Mouse (Mus musculus) fat pad, adult 2 months (tissue): Measurements from ENCODE around the gene Zfp94.

Experiments
- DNase-seq: peaks from one replicate; pipeline ENCODE4 v3.0.0-alpha.2; 2011; ENCODE audit warnings: low read depth, low spot score; ENCODE audit errors: extremely low read depth

Gene Zfp94

GRCm38 (mm10) chr7:24316567-24317092, at the start of gene Zfp94:
TSS of gene Zfp94 (minus strand) at chr7:24316666.
- DNase-seq = peak; percentile 50

- no peak for DNase-seq
Measured at GRCm38 (mm10) chr7:24365258-24366014, 49.0 kb upstream of the Zfp94 start.

- DNase-seq = no peak
Measured at GRCm38 (mm10) chr7:24364827-24365226, 48.4 kb upstream of the Zfp94 start.

DNA sequence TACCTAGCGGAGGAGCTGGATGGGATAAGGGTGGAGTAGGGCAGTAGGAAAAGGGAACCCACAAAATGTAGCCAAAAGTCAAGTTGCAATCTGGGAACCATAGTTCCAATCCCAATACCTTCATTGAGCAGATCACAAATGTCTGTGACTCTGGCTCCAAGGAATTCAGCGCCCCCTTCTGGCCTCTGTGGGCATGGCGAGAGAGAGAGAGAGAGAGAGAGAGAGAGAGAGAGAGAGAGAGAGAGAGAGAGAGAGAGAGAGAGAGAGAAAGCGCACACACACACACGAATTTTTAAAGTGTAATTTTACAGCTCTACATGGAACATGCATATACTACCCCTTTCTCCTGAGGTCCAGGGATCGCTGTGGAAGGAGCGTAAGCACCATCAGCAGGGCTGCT, 46.8 kb upstream of the Zfp94 start:
- no peak for DNase-seq

DNA sequence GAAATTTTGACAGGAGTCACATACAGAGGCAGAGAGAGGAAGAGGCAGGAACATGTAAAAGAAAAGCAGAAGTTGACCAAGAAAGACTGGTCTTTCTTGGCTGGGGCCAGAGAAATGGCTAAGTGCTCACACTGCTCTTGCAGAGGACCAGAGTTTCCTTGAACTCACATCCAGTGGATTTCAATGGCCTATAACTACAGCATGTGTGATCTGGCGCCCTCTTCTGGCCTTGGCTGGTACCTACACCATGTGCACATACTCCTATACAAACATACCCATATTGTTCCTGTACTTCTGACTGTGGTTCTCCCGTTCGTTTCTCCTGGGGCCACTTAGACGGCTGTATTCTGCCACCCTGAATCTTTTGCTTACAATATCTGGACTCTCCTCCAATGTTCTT, 44.5 kb upstream of the Zfp94 start:
- DNase-seq = no peak

- DNase-seq = no peak
Measured at GRCm38 (mm10) chr7:24359269-24359668, 42.8 kb upstream of the Zfp94 start.

DNA sequence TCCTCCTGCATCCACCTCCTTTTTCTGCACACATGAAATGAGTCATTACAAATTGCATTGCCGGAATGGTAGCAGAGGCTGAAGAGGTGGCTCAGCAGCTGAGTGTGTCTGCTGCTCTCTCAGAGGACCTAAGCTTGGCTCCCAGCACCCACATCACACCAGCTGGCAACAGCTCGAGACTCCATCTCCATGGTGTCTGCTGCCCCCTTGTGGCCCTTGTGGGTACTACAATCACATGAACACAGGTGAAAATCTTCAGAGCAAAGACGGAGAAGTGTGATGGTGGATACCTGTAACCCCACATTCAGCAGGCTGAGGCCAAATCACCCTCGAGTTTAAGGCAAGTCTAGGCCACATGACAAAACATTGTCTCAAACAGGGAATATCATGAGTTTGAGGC, 41.4 kb upstream of the Zfp94 start:
- no peak for DNase-seq

- no peak for DNase-seq
Measured at GRCm38 (mm10) chr7:24356081-24356480, 39.6 kb upstream of the Zfp94 start.

DNA sequence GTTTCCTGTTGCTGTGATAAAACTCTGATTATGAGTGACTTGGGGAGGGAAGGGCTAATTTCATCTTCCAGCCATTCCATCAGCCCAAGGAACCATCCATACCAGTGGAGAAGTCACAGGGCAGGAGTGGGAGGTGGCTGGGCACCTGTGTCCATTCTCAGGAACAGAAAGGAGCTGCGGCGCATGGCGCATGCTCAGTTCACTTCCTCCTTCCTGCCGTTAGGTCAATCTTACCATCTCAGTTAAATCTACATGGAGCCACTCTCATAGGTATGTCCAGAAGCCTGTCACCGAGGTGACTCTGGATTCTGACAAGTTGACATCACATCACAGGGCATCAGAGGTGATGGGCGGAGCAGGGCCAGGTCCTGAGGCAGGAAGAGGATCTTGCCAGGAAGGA, 39.2 kb upstream of the Zfp94 start:
- DNase-seq = no peak

DNA sequence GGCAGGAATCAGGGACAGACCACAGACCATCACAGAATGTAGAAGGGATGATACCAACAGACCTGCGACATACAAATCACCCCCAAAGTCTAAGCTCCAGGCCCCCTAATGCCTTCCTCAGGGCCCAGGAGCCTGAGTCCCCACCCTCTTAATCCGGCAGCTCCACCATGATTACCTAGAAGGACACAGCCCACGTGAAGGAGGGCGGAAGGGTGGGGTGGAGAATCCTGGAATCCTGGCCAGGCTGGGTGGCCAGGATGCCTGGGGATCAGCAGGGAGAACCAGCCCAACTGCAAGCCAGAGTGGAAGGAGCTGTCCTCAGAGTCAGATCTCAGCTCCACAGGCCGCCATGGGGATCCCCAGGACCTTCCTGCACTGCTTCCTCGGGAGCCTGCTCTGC, 32.4 kb upstream of the Zfp94 start, which contains the start of gene Lypd5:
Gene Lypd5, plus strand, starts transcription at position 301 of the 400 bp plus-strand sequence.
- no peak for DNase-seq

DNA sequence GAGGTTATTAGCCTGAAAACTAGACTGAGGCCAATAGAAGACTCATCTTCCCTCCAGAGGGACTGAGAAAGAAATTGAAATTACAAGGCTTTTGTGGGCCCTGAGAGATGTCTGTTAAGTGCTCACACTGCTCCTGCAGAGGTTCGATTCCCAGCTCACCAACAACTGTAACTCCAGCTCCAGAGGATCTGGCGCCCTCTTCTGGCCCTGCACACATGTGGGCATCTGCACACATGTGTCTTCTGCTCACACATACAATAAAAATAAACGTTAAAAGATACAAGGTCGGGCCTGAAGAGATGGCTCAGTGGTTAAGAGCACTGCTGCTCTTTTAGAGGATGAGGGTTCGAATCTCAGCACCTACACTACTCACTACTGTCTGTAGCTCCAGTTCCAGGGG, 30.0 kb upstream of the Zfp94 start:
- no peak for DNase-seq

GRCm38 (mm10) chr7:24343701-24344272, 27.3 kb upstream of the Zfp94 start:
- DNase-seq = no peak

DNA sequence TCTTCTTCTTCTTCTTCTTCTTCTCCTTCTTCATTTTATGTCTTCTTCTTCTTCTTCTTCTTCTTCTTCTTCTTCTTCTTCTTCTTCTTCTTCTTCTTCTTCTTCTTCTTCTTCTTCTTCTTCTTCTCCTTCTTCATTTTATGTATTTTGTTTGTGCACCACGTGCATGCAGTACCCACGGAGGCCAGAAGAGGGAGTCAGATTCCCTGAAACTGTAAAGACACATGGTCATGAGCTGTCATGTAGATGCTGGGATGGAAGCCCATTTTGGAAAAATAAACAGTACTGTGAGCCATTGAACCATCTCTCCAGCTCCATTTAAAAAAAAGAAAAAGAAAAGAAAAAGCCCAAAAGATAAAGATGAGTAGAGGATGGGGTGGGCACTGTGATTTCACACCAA, 21.8 kb upstream of the Zfp94 start:
- no peak for DNase-seq

GRCm38 (mm10) chr7:24335699-24336309, 19.3 kb upstream of the Zfp94 start:
- DNase-seq = peak; percentile 10

DNA sequence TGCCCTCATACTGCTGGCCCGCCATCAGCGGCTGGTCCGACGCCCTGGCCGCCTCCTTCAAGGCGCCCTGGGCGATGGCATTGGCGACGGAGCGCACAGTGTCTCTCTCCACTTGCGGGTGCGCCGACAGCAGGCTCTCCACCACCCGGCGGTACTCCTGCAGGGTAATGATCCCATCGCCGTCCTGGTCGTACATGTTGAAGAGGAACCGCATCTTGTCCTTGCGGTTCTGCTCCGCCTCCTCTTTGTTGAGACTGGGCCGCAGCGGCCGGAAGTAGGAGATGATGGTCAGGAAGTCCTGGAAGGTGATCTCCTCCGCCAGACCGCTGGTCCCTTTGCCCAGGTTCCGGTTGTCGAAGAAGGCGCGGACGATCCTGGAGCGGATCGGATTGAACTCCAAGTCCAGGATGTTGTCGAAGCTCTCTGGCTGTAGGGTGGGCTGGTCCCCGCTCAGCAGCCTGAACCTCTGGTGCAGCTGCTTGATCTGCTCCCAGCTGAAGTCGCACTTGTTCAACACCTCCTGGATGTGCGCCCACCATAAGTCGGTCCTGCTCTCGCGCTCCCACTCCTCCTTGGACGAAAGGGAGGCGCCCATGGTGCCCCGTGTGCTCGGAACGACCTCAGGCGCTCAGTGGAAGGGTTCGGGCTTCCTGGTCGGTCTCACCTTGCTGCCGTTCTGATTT, 17.0 kb upstream of the Zfp94 start, which contains the start of gene Tescl:
Gene Tescl, minus strand, starts transcription at position 633 of the 683 bp plus-strand sequence.
- DNase-seq = no peak

DNA sequence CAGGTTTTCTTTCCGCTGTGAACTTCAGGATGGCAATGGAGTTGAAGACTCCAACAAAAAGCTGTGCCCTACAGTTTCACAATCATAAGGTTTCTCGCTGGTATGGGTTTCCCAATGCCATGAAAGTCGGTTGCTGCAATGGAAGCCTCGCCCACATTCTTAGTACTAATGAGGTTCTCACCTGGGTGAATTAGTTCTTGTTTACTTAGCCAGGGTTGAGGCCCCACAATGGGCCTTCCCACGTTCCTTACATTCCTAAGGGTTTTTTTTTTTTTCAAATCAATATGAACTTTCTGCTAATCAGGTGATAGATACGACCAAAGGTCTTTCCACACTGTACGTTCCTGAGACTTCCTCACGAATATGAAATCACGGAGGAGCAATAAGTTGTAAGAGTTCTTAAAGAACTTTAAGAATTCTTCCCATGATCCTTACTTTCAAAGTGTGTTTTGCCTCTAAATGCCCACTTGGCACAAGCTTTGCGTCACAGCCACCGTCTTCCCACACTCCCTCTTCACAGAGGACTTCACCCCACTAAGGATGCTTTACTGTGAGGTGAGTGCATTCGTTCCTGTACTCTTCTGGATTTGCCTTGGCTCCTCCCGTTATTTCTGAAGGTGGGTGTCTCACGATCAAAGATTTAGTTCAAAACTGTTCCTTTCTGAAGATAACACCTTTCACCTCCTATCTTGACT, 11.0 kb upstream of the Zfp94 start:
- DNase-seq = peak; percentile 40

- no peak for DNase-seq
Measured at GRCm38 (mm10) chr7:24326273-24327135, 10.0 kb upstream of the Zfp94 start.

DNA sequence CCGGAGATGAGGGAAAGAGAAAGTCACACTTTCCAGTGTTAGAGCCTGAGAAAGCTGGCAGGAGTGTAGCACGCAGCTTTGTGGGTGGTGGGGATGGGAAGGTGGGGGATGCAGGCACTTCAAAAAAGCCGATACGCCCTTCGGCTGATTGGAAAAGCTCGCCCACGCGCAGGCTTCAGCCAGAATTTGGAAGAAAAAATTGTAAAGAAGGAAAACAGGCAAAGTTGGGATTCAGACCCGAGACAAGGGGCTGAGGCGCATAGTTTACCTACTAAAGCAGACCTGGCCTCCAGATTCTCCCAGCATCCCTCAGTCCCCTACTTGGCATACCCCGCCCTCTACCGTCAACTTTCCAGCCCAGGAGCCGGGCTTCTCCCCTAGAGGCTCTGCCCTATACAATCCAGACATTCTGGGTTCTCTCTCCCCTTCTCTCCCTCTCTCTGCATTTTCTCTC, 9.2 kb upstream of the Zfp94 start:
- no peak for DNase-seq

DNA sequence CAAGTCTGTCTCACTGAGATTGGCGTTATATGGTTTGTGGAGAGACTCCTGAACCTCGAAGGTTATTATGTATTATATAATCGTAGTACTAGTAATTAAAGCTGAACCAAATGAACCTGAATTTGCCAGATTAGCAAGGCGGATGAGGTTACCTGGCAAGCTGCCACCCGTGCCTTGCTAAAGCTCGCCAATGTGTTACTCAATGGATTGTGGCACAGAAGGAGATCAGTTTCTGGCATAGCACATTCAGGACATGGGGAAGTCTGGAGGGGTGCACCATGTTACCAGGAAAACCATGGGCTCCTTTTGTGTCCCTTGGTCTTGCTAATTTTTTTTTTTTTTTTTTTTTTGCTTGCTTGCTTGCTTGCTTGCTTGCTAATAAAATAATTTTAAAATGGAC, 8.7 kb upstream of the Zfp94 start:
- DNase-seq = peak; percentile 63

GRCm38 (mm10) chr7:24322593-24322992, 6.1 kb upstream of the Zfp94 start:
- DNase-seq = no peak
